Mouse (Mus musculus) forebrain, embryonic 13.5 days (tissue): ENCODE measurements at regions not wholly inside any gene's neighbourhood (a gene's known extent, or its start where the extent isn't known, plus 50 kb on each side); places are given as distances from the start of the nearest gene placed in this dataset.

Experiments
- ATAC-seq: fragments of 200-750 bp; cut with Nextera tagmentation; 2 replicates; pipeline ENCODE4 v1.8.0; 2017
- H3K27ac ChIP-seq: fragments of 300-500 bp; sonication (generic); 2 replicates; pipeline ENCODE4 v1.5.1; 2015; ENCODE audit warnings: inconsistent platforms, mild to moderate bottlenecking, moderate library complexity
- H3K27me3 ChIP-seq: fragments of 300-500 bp; sonication (generic); 2 replicates; pipeline ENCODE4 v1.6.1; 2015; ENCODE audit warnings: mild to moderate bottlenecking, inconsistent platforms
- H3K36me3 ChIP-seq: fragments of 300-500 bp; sonication (generic); 2 replicates; pipeline ENCODE4 v1.6.1; 2015; ENCODE audit warnings: mild to moderate bottlenecking, inconsistent platforms; ENCODE audit not compliant: poor library complexity, severe bottlenecking
- H3K4me1 ChIP-seq: fragments of 300-500 bp; sonication (generic); 2 replicates; pipeline ENCODE4 v1.6.1; 2015; ENCODE audit warnings: inconsistent platforms
- H3K4me2 ChIP-seq: fragments of 300-500 bp; sonication (generic); 2 replicates; pipeline ENCODE4 v1.6.1; 2015; ENCODE audit warnings: inconsistent platforms, mild to moderate bottlenecking, moderate library complexity
- H3K4me3 ChIP-seq: fragments of 300-500 bp; sonication (generic); 2 replicates; pipeline ENCODE4 v1.5.1; 2015; ENCODE audit warnings: mild to moderate bottlenecking, inconsistent platforms
- H3K9ac ChIP-seq: fragments of 300-500 bp; sonication (generic); 2 replicates; pipeline ENCODE4 v1.6.1; 2015; ENCODE audit warnings: mild to moderate bottlenecking, inconsistent platforms
- H3K9me3 ChIP-seq: fragments of 300-500 bp; sonication (generic); replicated peaks from 2 replicates; pipeline ENCODE4 v1.6.1; 2016; ENCODE audit warnings: inconsistent platforms
- WGBS: fragments of 180-500 bp; shearing (Covaris S2); methylation state at CpG from one replicate; pipeline ENCODE4 v1.1.7; 2015; 5-methylcytosine and 5-hydroxymethylcytosine counted together

- H3K27me3 ChIP-seq, result no peaks in the 10 kb centered on the region
- H3K4me1 ChIP-seq, result no peaks in the 10 kb centered on the region
- no peak overlapping the region for H3K9ac ChIP-seq
- H3K36me3 ChIP-seq, result no peaks in the 10 kb centered on the region
- 82% methylated on average over 2 of the region's 2 CpGs for WGBS
- no peaks in the 10 kb centered on the region for H3K9me3 ChIP-seq
- H3K4me2 ChIP-seq, result no peak overlapping the region
- H3K27ac ChIP-seq, result no peak overlapping the region
- no peak overlapping the region for H3K4me3 ChIP-seq
- no peak for ATAC-seq
Observed at GRCm38 (mm10) chr10:115025950-115026349, 158.9 kb downstream of the Tph2 start.

- Histone ChIP-seq H3K4me1 (no peaks in the 10 kb centered on the region), H3K36me3 (no peaks in the 10 kb centered on the region), H3K4me3 (no peak overlapping the region), H3K27me3 (no peaks in the 10 kb centered on the region), H3K9me3 (no peaks in the 10 kb centered on the region), H3K4me2 (no peak overlapping the region), H3K27ac (no peak overlapping the region), H3K9ac (no peak overlapping the region)
- peak; percentile 70 for ATAC-seq
- 64% methylated on average over 9 of the region's 9 CpGs for WGBS
Observed at GRCm38 (mm10) chr10:115019443-115019842, 165.4 kb downstream of the Tph2 start.

DNA sequence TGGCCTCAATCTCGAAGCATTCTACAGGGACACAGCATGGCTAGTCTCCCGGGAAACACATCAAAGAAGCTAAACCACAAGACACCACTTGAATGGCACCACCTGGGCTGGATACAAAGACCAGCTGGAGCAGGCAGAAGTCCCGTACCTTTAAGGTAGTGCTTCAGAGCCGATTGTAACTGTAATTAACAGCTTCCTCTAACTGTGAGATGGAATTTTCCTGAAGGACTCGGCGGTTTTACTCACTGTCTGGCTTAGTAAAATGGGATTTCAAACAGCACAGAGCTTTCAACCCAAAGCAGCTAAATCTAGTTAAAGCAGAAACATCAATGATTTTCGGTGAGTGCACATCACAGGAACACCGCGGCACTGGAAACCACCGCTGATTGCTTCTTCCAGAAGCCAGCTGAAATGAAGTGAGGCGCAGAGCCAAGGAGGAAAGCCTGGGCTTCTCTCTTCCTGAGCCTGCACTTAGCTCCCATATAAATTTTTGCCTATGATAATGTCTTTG is 171.3 kb downstream of the Tph2 start:
- no peaks in the 10 kb centered on the region for H3K27me3 ChIP-seq
- no peak overlapping the region for H3K9ac ChIP-seq
- 15% methylated on average over 11 of the region's 11 CpGs for WGBS
- peak overlapping the region; percentile 57 for H3K27ac ChIP-seq
- H3K4me3 ChIP-seq, result peak overlapping the region; percentile 19
- H3K4me2 ChIP-seq, result peak overlapping the region; percentile 52
- H3K9me3 ChIP-seq, result no peaks in the 10 kb centered on the region
- H3K36me3 ChIP-seq, result no peaks in the 10 kb centered on the region
- ATAC-seq, result peak; percentile 77
- H3K4me1 ChIP-seq, result peaks cover 18% of the 10 kb centered on the region

- Histone ChIP-seq H3K27me3 (no peaks in the 10 kb centered on the region), H3K27ac (peak overlapping the region; percentile 10; the same call in 1 of the 2 replicates), H3K4me3 (no peak overlapping the region), H3K4me1 (peaks cover 18% of the 10 kb centered on the region), H3K36me3 (no peaks in the 10 kb centered on the region), H3K4me2 (peak overlapping the region; percentile 52; the same call in 1 of the 2 replicates), H3K9ac (no peak overlapping the region), H3K9me3 (no peaks in the 10 kb centered on the region)
- WGBS, result 51% methylated on average over 6 of the region's 6 CpGs
- ATAC-seq, result peak; percentile 73
Observed at GRCm38 (mm10) chr10:115012922-115013321, 171.9 kb downstream of the Tph2 start.

DNA sequence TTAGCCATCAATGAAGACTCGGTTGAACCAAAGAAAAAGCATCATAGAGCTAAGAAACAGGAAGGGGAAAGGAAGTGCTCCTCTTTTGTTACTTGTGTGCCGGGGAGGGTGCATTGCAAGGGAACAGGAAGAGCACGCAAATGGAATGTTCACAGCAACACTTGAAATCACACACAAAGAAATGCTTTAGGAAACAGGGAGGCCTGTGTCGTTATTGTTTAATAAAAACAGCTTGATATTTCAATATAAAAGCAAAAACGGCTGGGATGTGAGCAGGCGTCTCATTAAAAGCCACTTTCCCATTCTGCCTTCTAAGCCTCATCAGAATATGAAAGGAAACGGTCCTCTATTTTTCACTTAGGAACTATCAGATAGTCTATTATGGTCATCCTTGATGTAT is 172.5 kb downstream of the Tph2 start:
- no peaks in the 10 kb centered on the region for H3K36me3 ChIP-seq
- peaks cover 18% of the 10 kb centered on the region for H3K4me1 ChIP-seq
- H3K27ac ChIP-seq, result 0 out of 2 replicates have a peak overlapping the region, but pooled peaks have one; percentile 1
- 18% methylated on average over 7 of the region's 7 CpGs for WGBS
- no peak overlapping the region for H3K9ac ChIP-seq
- H3K9me3 ChIP-seq, result no peaks in the 10 kb centered on the region
- H3K4me2 ChIP-seq, result no peak overlapping the region
- H3K27me3 ChIP-seq, result no peaks in the 10 kb centered on the region
- peak; percentile 34 for ATAC-seq
- H3K4me3 ChIP-seq, result no peak overlapping the region

DNA sequence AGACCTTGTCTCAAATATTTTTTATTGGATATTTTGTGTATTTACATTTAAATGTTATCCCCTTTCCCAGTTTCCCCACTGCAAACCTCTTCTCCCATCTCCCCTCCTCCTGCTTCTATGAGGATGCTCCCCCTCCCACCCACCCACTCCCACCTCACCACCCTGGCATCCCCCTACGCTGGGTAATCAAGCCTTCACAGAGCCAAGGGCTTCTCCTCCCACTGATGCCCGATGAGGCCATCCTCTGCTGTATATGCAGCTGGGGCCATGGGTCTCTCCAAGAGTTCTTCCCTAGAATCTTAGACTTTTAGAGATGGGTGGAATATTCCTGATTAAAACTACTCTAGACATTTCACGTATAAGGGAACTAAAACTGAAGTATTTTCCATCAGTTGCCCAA is 172.9 kb downstream of the Tph2 start:
- no peak for ATAC-seq
- Histone ChIP-seq H3K4me1 (peaks cover 18% of the 10 kb centered on the region), H3K27ac (0 out of 2 replicates have a peak overlapping the region, but pooled peaks have one; percentile 1), H3K9me3 (no peaks in the 10 kb centered on the region), H3K4me2 (no peak overlapping the region), H3K9ac (no peak overlapping the region), H3K4me3 (no peak overlapping the region), H3K27me3 (no peaks in the 10 kb centered on the region), H3K36me3 (no peaks in the 10 kb centered on the region)
- WGBS, result 82% methylated on average over 3 of the region's 3 CpGs

DNA sequence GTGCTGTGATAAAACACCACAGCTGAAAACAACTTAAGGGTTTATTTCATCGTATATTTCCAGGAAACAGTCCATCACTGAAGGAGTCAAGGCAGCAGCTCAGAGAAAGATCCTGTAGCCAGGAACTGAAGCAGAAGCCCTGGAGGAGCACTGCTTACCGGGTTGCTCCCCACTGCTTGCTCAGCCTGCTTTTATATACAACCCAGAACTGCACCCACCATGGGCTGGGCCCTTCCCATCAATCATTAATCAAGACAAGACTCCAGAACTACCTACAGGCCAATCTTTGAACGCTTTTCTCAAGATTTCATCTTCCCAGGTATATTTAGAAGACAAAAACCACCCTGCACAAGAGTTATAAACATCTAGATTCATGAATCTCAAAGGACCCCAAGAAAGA is 188.4 kb downstream of the Tph2 start:
- no peaks in the 10 kb centered on the region for H3K9me3 ChIP-seq
- H3K4me2 ChIP-seq, result no peak overlapping the region
- H3K36me3 ChIP-seq, result no peaks in the 10 kb centered on the region
- WGBS, result 83% methylated on average over 3 of the region's 3 CpGs
- H3K4me1 ChIP-seq, result no peaks in the 10 kb centered on the region
- no peak overlapping the region for H3K27ac ChIP-seq
- no peaks in the 10 kb centered on the region for H3K27me3 ChIP-seq
- H3K4me3 ChIP-seq, result no peak overlapping the region
- no peak overlapping the region for H3K9ac ChIP-seq
- no peak for ATAC-seq

- ATAC-seq, result no peak
- Histone ChIP-seq H3K9ac (no peak overlapping the region), H3K4me2 (no peak overlapping the region), H3K36me3 (no peaks in the 10 kb centered on the region), H3K27ac (no peak overlapping the region), H3K4me1 (no peaks in the 10 kb centered on the region), H3K27me3 (no peaks in the 10 kb centered on the region), H3K4me3 (no peak overlapping the region), H3K9me3 (no peaks in the 10 kb centered on the region)
- 83% methylated on average over 3 of the region's 3 CpGs for WGBS
Observed at GRCm38 (mm10) chr10:114995211-114995908, 189.5 kb downstream of the Tph2 start.

DNA sequence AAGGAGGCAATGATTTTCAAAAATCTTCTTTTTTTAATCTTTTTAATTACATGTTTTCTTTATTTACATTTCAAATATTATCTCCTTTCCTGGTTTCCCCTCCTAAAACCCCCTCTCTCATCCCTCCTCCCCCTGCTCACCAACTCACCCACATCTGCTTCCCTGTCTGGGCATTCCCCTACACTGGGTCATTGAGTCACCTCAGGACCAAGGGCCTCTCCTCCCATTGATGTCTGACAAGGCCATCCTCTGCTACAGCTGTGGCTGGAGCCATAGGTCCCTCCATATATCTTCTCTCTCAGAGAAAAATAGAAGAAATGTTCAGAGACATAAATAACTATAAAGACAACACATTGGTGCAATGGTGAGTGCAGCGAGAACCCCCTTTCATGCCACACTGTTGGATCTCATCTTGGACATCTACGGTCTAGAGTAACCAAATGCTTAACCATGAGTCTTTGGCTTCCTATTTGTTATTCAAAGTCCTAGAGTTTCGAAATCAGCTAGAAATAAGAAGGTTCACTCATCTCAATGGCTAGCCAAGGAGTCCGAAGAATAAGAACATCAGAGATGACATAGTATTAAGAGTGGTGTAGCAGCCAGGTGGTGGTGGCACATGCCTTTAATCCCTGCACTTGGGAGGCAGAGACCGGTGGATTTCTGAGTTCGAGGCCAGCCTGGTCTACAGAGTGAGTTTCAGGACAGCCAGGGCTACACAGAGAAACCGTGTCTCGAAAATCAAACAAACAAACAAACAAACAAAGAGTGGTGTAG is 186.5 kb upstream of the Trhde start:
- Histone ChIP-seq H3K4me3 (no peak overlapping the region), H3K9me3 (no peaks in the 10 kb centered on the region), H3K27me3 (no peaks in the 10 kb centered on the region), H3K9ac (no peak overlapping the region), H3K4me1 (no peaks in the 10 kb centered on the region), H3K27ac (no peak overlapping the region), H3K36me3 (no peaks in the 10 kb centered on the region), H3K4me2 (no peak overlapping the region)
- WGBS, result 89% methylated on average over 8 of the region's 8 CpGs
- ATAC-seq, result no peak

DNA sequence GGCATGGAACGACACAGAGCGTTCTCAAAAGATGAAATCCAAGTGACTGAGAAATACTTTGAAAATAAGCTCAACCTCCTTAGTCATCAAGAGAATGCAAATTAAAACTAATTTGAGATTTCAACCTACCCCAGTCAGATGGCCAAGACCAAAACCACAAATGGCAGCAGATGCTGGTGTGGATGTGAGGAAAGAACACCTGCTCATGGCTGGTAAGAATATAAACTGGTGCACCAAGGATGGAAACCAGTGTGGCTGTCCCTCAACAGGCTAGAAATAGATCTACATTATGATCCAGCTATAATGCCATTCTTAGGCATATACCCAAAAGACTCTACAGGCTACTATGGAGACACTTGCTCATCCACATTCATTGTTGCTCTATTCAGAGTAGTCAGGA is 170.3 kb upstream of the Trhde start:
- Histone ChIP-seq H3K4me1 (no peaks in the 10 kb centered on the region), H3K9ac (no peak overlapping the region), H3K4me2 (no peak overlapping the region), H3K36me3 (no peaks in the 10 kb centered on the region), H3K27me3 (no peaks in the 10 kb centered on the region), H3K27ac (no peak overlapping the region), H3K4me3 (no peak overlapping the region), H3K9me3 (no peaks in the 10 kb centered on the region)
- no peak for ATAC-seq
- 87% methylated on average over 2 of the region's 2 CpGs for WGBS

- H3K4me2 ChIP-seq, result no peak overlapping the region
- no peaks in the 10 kb centered on the region for H3K36me3 ChIP-seq
- no peak overlapping the region for H3K27ac ChIP-seq
- no peaks in the 10 kb centered on the region for H3K9me3 ChIP-seq
- no peaks in the 10 kb centered on the region for H3K27me3 ChIP-seq
- H3K4me1 ChIP-seq, result no peaks in the 10 kb centered on the region
- ATAC-seq, result no peak
- H3K9ac ChIP-seq, result no peak overlapping the region
- 95% methylated on average over 2 of the region's 2 CpGs for WGBS
- H3K4me3 ChIP-seq, result no peak overlapping the region
Observed at GRCm38 (mm10) chr10:114963656-114964055, 161.5 kb upstream of the Trhde start.

DNA sequence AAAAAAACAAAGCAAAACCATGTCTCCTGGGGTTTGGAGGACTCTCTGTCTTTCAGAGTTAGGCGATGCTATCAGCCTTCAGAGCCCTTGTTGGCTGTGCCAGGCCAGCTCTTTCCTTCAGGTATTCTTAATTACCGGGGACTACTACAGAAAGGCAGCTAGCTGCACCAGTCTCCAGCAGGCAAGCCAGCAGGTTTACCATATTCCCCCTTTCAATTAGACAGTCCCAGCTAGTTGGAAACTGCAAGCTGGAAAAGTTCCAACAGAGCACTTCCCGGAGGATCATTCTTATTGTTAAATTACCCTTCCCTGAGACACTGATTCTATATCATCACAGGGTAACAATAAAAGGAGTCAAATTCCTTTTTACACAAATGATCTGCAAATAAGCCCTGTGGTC is 155.8 kb upstream of the Trhde start:
- 17% methylated on average over 3 of the region's 3 CpGs for WGBS
- peak; percentile 63 for ATAC-seq

More for the DNA sequence above, 155.8 kb upstream of the Trhde start:
- no peaks in the 10 kb centered on the region for H3K9me3 ChIP-seq
- no peak overlapping the region for H3K9ac ChIP-seq
- H3K4me1 ChIP-seq, result 0 out of 2 replicates have a peak, but pooled peaks cover 5% of the 10 kb centered on the region
- H3K27ac ChIP-seq, result no peak overlapping the region
- H3K36me3 ChIP-seq, result no peaks in the 10 kb centered on the region
- no peaks in the 10 kb centered on the region for H3K27me3 ChIP-seq
- H3K4me2 ChIP-seq, result no peak overlapping the region
- H3K4me3 ChIP-seq, result no peak overlapping the region
